Mouse (Mus musculus) stomach, postnatal 0 days (tissue): ENCODE measurements around the gene Ccl26.
"Not testable (repeated sequence)": the region's sequence is repeated elsewhere in the genome, so short reads cannot be mapped to it uniquely, and the experiment has no call there.

Experiments used
- CTCF ChIP-seq: IDR thresholded peaks from 2 replicates; pipeline ENCODE4 v1.5.1; 2016; ENCODE audit warnings: antibody characterized with exemption, low read depth, mild to moderate bottlenecking, moderate library complexity
- EP300 ChIP-seq: optimal IDR thresholded peaks from 2 replicates; pipeline ENCODE3; 2016; ENCODE audit warnings: antibody characterized with exemption

GRCm38 (mm10) chr5:135606717-135607116 is 43.3 kb upstream of the Ccl26 start:
- not testable (repeated sequence) for TF ChIP-seq CTCF, EP300
